Mouse (Mus musculus): ENCODE results near the gene Nkx2-5.

Nkx2-5 gene

DNA sequence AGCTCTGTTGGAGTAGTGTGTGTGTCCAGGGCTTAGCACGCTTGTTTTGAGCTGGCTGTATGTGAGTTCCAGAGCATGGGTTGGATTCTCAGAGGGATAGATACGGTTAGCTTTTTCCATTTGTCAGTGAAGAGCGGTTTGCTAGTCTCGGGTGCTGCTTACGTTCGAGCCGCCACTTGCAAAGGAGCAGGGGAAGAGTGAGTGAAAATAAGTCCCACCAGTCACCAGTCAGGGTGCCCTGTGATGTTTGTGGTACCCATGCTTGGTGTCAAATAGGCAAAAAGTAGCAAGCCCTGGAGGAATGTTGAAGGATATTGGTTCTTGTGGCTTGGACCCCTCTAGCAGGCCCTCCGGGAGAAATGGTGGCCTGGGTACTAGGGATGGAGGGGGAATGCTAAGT, 55.8 kb downstream of the Nkx2-5 start:
- DNase-seq (ENCODE audit: low spot score) = no peak

Measured in urinary bladder, postnatal 10 days (tissue).